Mouse (Mus musculus) brain, embryonic 14.5 days (tissue): ENCODE data around the gene Plin3. TPM values are rescaled to one million over a fixed set of nuclear protein-coding genes. Genes with fewer than 3 reads are reported as not detected.

Source experiments
- DNase-seq: peaks from one replicate; pipeline ENCODE4 v3.0.0-alpha.2; 2011; ENCODE audit warnings: low read depth
- CTCF ChIP-seq: fragments of 200-500 bp; IDR thresholded peaks from 2 replicates; pipeline ENCODE4 v1.5.1; 2012; ENCODE audit warnings: inconsistent platforms, mild to moderate bottlenecking, moderate library complexity, borderline replicate concordance; ENCODE audit not compliant: insufficient read depth, insufficient read length; ENCODE audit errors: extremely low read depth
- POLR2A ChIP-seq: fragments of 200-500 bp; IDR thresholded peaks from 2 replicates; pipeline ENCODE4 v1.6.1; 2012; ENCODE audit warnings: mild to moderate bottlenecking, inconsistent platforms, borderline replicate concordance; ENCODE audit not compliant: poor library complexity, insufficient read depth, insufficient read length, severe bottlenecking; ENCODE audit errors: extremely low read depth
- polyA plus RNA-seq: library from polyadenylated mRNA; depleted of rRNA; stranded (reverse); fragments of >200 nt; gene quantifications from 2 replicates; pipeline ENCODE4 v1.2.3, GENCODE M21; 2012; rRNA removed

Plin3 gene
- 6.4 and 8.3 TPM in 2 replicates for polyA plus RNA-seq

DNA sequence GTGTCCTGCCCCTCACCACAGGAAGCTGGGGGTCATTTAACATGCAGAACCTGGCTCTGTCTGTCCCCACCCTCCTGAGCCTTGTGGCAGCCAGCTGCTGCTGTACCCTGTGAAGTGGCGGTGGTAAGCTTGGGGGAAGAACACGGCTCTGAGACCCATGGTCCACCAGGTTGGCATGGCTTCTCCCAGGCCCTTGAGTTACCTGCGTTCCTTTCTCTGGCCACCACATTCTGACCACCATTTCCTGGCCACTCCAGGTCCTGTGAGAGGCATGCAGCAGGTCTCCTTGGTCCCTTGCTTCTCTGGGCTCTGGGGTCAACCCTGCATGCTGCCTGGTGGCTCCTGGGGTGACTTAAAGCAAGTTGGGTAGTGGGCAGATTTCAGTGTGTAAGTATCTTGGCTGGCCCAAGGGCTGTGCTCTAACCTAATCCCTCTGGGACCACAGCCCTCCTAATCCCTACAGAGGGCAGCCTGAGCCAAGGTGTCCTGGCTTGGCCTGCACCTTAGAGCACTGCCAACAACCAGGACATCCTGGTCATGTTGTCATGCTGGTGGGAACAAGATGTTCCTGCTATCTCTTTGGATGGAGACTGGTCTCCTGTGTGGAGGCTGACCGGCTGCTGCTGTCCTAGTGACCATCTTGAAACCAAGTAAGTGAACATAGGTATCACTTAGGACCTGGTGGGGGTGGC, at the start of gene Plin3:
Plin3 (minus strand) TSS at position 343 of the 692 bp plus-strand sequence.
- no peak for TF ChIP-seq POLR2A
- no peak for TF ChIP-seq CTCF

GRCm38 (mm10) chr17:56340717-56341116, 48.0 kb upstream of the Plin3 start:
- TF ChIP-seq POLR2A, result no peak
- no peak for TF ChIP-seq CTCF
- DNase-seq, result no peak

More for the DNA sequence above, at the start of gene Plin3:
- DNase-seq, result no peak

DNA sequence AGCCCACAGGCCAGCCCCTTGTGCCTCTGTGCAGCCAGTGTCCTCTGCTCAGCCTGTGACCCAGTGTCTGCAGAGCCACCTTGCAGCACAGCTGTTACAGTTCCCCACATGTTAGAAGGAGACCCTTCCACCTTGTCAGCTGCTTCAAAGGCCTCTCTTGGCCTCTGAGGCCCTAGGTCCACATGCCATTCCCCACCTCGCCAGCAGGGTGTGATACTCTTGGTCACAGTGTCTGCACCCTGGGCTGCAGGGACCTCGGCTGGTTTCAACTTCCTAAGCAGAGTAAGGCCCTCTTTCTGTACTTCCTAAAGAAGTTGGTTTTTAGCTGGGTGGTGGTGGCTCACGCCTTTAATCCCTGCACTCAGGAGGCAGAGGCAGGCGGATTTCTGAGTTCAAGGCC, 46.2 kb upstream of the Plin3 start:
- peak; percentile 47; the same call in 1 of the 2 replicates for TF ChIP-seq CTCF
- no peak for TF ChIP-seq POLR2A
- DNase-seq, result no peak

DNA sequence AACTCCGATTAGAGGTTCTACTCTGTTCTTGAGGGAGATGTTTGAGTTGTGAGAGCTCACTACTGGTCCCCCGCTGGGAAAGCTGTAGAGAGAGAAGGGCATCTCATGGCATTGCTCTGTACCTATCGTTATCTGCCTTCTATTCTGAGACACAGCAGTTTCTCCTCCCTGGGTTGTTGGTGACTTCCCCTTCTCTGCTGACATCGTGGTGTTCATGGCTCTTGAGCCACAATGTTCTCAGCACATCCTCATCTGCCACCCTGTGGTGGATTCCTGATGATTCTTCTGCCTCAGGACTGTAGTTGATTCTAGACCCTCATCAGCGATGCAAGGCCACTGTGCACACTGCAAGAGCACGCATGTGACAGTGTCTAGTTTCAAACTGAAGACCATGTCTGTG, 45.1 kb upstream of the Plin3 start:
- no peak for DNase-seq
- TF ChIP-seq CTCF, result no peak
- no peak for TF ChIP-seq POLR2A

DNA sequence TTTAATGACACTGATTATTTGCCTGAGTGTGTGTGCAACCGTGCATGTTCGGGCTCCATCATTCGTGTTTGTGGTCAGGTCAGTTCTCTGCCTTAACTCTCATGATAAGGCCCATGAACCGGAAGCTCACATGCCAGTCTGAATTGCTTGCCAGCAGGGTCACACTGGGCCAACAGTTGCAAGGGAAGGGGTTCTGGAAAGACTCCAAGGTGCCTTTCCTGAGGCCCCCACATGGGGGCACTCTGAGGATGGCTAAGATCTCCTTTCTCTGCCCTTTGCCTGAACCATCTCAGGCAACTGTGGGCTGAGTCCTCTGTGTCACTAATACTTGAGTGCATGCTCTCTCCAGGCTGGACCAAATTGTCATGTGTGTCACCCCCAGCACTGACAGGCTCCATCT, 44.5 kb upstream of the Plin3 start:
- no peak for TF ChIP-seq POLR2A
- TF ChIP-seq CTCF, result peak; percentile 66

DNA sequence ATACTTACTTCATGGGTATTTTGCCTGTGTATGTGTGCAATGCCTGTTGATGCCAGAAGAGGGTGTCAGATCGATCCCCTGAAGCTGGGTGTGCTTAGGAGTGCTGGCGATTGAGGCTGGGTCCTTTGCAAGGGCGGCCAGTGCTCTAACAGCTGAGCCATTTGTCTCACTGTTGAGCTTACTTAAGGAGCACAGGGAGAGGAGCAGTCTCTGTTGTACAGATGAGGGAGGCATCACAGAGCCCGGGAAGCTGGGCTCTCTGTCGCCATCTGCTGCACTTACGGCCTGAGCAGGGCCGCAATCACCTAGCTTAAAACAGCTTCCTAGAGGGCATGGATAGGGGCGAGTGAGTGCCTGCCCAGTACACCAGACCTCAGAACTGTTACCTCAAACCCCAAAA, 40.3 kb upstream of the Plin3 start:
- peak; percentile 28 for DNase-seq

More for the DNA sequence above, 44.5 kb upstream of the Plin3 start:
- peak; percentile 53 for DNase-seq

GRCm38 (mm10) chr17:56331256-56331655, 38.6 kb upstream of the Plin3 start:
- DNase-seq, result no peak
- TF ChIP-seq POLR2A, result no peak
- TF ChIP-seq CTCF, result no peak

More for the DNA sequence above, 40.3 kb upstream of the Plin3 start:
- TF ChIP-seq POLR2A (no peak), CTCF (peak; percentile 36; the same call in 1 of the 2 replicates)

- DNase-seq, result no peak
- TF ChIP-seq POLR2A (no peak), CTCF (no peak)
Measured at GRCm38 (mm10) chr17:56330345-56330744, 37.7 kb upstream of the Plin3 start.

GRCm38 (mm10) chr17:56329267-56329666, 36.6 kb upstream of the Plin3 start:
- TF ChIP-seq CTCF, result no peak
- no peak for TF ChIP-seq POLR2A

GRCm38 (mm10) chr17:56326153-56327147, 33.8 kb upstream of the Plin3 start:
- peak; percentile 36 for DNase-seq
- TF ChIP-seq POLR2A (no peak), CTCF (no peak)

More at GRCm38 (mm10) chr17:56329267-56329666, 36.6 kb upstream of the Plin3 start:
- DNase-seq, result no peak

GRCm38 (mm10) chr17:56325450-56326152, 32.9 kb upstream of the Plin3 start, which contains the start of gene Kdm4b:
Gene Kdm4b (plus strand): TSS chr17:56326062.
- no peak for TF ChIP-seq CTCF
- peak; percentile 91 for TF ChIP-seq POLR2A
- DNase-seq, result peak; percentile 100

- DNase-seq, result no peak
- no peak for TF ChIP-seq POLR2A
- TF ChIP-seq CTCF, result no peak
Measured at GRCm38 (mm10) chr17:56324419-56324818, 31.7 kb upstream of the Plin3 start.
